In the genomic region with DNA sequence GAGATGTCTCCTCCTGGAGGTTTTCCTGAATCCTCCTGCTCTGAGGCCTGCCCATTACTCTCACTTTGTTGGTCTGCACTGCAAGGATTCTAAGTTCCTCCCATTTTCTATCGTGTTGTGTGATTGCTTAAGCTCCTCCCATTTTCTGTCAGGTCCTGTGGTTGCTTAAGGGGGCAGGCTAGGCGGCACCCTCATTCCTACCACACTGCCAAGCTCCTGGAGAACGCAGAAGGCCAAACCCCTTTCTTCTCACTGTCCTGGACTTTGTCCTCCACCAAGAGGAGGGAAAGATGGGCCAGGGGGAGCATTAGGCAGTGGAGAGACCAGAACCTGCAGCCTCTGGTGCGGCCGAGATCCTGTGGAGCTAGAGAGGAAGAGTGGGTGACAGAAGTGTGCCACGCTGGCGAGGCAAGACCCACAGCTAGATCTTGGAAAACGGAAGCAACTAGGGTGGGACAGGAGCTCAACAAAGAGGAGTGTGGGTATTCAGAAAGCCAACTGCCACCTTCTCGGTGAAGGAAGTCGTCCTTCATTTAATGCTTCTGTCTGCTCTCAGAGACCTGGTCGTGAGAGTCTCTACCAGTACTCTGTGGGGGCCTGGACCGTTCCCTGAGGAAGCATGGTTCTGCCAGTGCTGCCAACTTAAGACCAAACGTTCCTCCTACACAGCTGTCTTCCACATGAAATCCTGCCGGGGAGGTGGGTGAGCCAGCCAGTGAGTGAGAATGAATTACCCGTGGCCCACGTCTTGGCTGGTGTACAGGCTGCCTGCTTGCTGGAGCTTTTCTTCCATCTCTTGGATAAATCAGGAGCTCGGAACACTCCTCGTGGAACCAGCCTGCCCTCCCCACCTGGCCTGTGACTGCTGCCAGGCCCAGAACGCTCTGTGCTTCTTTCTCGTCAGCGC, we compare ENCODE assay signal across 8 mouse cellular contexts.
DNase-seq lines count a peak whose midpoint lies in the region; ATAC-seq and TF ChIP-seq lines count a peak whose summit lies in the region.

No protein-coding gene starts in this region.

- WGBS in hindbrain, embryonic 14.5 days: 75% methylated on average over 21 of the region's 21 CpGs
- 85% methylated on average over 21 of the region's 21 CpGs for whole genome bisulfite sequencing in hindbrain, embryonic 11.5 days
- 56% methylated on average over 21 of the region's 21 CpGs for WGBS in embryonic facial prominence, embryonic 14.5 days
- 36% methylated on average over 21 of the region's 21 CpGs for WGBS in olfactory bulb, adult 2 months

- peak overlapping the region; percentile 64 for H3K27ac ChIP-seq in hindbrain, embryonic 14.5 days
- no peak overlapping the region for H3K27ac ChIP-seq in hindbrain, embryonic 11.5 days (ENCODE audit: low read depth, low read length)
- H3K27ac ChIP-seq in embryonic facial prominence, embryonic 14.5 days (replicated peaks; ENCODE audit: low read depth, low read length): no peak overlapping the region
- H3K27ac ChIP-seq in olfactory bulb, adult 2 months (ENCODE audit: insufficient read depth, low read depth, low read length): peak overlapping the region; percentile 43

- no peak for TF ChIP-seq CTCF in olfactory bulb, adult 2 months (IDR thresholded peaks at IDR 0.05; ENCODE audit: insufficient read depth, low read depth, low read length)

- DNase-seq in hindbrain, embryonic 14.5 days (ENCODE audit: low spot score): no peak
- DNase-seq in hindbrain, embryonic 11.5 days (ENCODE audit: low spot score): no peak
- peak; percentile 59 for DNase-seq in embryonic facial prominence, embryonic 14.5 days (ENCODE audit: low spot score)
- DNase-seq in layer of hippocampus, adult 9-10 months (ENCODE audit: low spot score): peak; percentile 78
- no peak for DNase-seq in Muller cell, postnatal 12 days (ENCODE audit: inconsistent ontology term)
- DNase-seq in MN1 (ENCODE audit: low spot score): no peak
- DNase-seq in thymus, postnatal 0 days (ENCODE audit: low spot score): no peak

- H3K27me3 ChIP-seq in hindbrain, embryonic 14.5 days (ENCODE audit: control insufficient read depth, insufficient read depth, low read length): no peaks in the 10 kb centered on the region
- H3K27me3 ChIP-seq in hindbrain, embryonic 11.5 days (ENCODE audit: control insufficient read depth, insufficient read depth, low read length): no peaks in the 10 kb centered on the region
- H3K27me3 ChIP-seq in embryonic facial prominence, embryonic 14.5 days (replicated peaks; ENCODE audit: control insufficient read depth, insufficient read depth, low read length): no peaks in the 10 kb centered on the region

- ATAC-seq in hindbrain, embryonic 14.5 days (ENCODE audit: low FRiP score): no peak
- no peak for ATAC-seq in hindbrain, embryonic 11.5 days (ENCODE audit: low FRiP score)
- 0 out of 2 replicates have a peak, but pooled peaks have one; percentile 26 for ATAC-seq in embryonic facial prominence, embryonic 14.5 days (ENCODE audit: low read depth)

- H3K4me2 ChIP-seq in hindbrain, embryonic 14.5 days (replicated peaks): no peak overlapping the region
- H3K4me2 ChIP-seq in hindbrain, embryonic 11.5 days (replicated peaks; ENCODE audit: low read depth, low read length): no peak overlapping the region
- H3K4me2 ChIP-seq in embryonic facial prominence, embryonic 14.5 days (ENCODE audit: low read depth, low read length): no peak overlapping the region

- H3K36me3 ChIP-seq in hindbrain, embryonic 14.5 days (replicated peaks; ENCODE audit: control insufficient read depth, insufficient read depth): no peaks in the 10 kb centered on the region
- H3K36me3 ChIP-seq in hindbrain, embryonic 11.5 days (ENCODE audit: control insufficient read depth, insufficient read depth, low read length): no peaks in the 10 kb centered on the region
- no peaks in the 10 kb centered on the region for H3K36me3 ChIP-seq in embryonic facial prominence, embryonic 14.5 days (ENCODE audit: control insufficient read depth, insufficient read depth, low read length)

- TF ChIP-seq POLR2A in olfactory bulb, adult 2 months (IDR thresholded peaks at IDR 0.05; ENCODE audit: insufficient read depth, low read depth, low read length): no peak

- H3K9me3 ChIP-seq in hindbrain, embryonic 14.5 days (ENCODE audit: control insufficient read depth, low read length): no peaks in the 10 kb centered on the region
- H3K9me3 ChIP-seq in hindbrain, embryonic 11.5 days (ENCODE audit: control insufficient read depth, low read length): no peaks in the 10 kb centered on the region
- H3K9me3 ChIP-seq in embryonic facial prominence, embryonic 14.5 days (ENCODE audit: control insufficient read depth, low read length): peaks cover 2% of the 10 kb centered on the region

- no peak overlapping the region for H3K4me3 ChIP-seq in hindbrain, embryonic 14.5 days (replicated peaks; ENCODE audit: low read length)
- no peak overlapping the region for H3K4me3 ChIP-seq in hindbrain, embryonic 11.5 days (ENCODE audit: low read depth, low read length)
- H3K4me3 ChIP-seq in embryonic facial prominence, embryonic 14.5 days (ENCODE audit: low read depth, low read length): no peak overlapping the region
- no peak overlapping the region for H3K4me3 ChIP-seq in olfactory bulb, adult 2 months (ENCODE audit: insufficient read depth, low read depth, low read length)

- H3K4me1 ChIP-seq in hindbrain, embryonic 14.5 days (replicated peaks; ENCODE audit: control insufficient read depth, insufficient read depth, low read length): peaks cover 6% of the 10 kb centered on the region; the same call in 1 of the 2 replicates
- no peaks in the 10 kb centered on the region for H3K4me1 ChIP-seq in hindbrain, embryonic 11.5 days (replicated peaks; ENCODE audit: control insufficient read depth, insufficient read depth, low read length)
- peaks cover 15% of the 10 kb centered on the region for H3K4me1 ChIP-seq in embryonic facial prominence, embryonic 14.5 days (ENCODE audit: control insufficient read depth, insufficient read depth, low read length)
- H3K4me1 ChIP-seq in olfactory bulb, adult 2 months (ENCODE audit: control insufficient read depth, insufficient read depth, low read length): peaks cover 37% of the 10 kb centered on the region

- no peak overlapping the region for H3K9ac ChIP-seq in hindbrain, embryonic 14.5 days
- no peak overlapping the region for H3K9ac ChIP-seq in hindbrain, embryonic 11.5 days (ENCODE audit: low read depth, low read length)
- 0 out of 2 replicates have a peak overlapping the region, but pooled peaks have one; percentile 34 for H3K9ac ChIP-seq in embryonic facial prominence, embryonic 14.5 days (ENCODE audit: low read depth, low read length)

Comparison
In these comparisons a context has a peak if more than half of its experiments do, and no peak if none do; other contexts are left out.
1. H3K27ac ChIP-seq: peak in hindbrain, embryonic 14.5 days (single experiment) and olfactory bulb, adult 2 months (single experiment); none in hindbrain, embryonic 11.5 days (single experiment) and embryonic facial prominence, embryonic 14.5 days (single experiment).
2. DNase-seq: peak in embryonic facial prominence, embryonic 14.5 days (single experiment) and layer of hippocampus, adult 9-10 months (single experiment); none in hindbrain, embryonic 14.5 days (single experiment), hindbrain, embryonic 11.5 days (single experiment), Muller cell, postnatal 12 days (single experiment), MN1 (single experiment) and thymus, postnatal 0 days (single experiment).